Mouse (Mus musculus) layer of hippocampus, postnatal 25 days (tissue): Measurements from ENCODE around the gene Fmnl2. TPM values are rescaled to one million over a fixed set of nuclear protein-coding genes. Genes with fewer than 3 reads are reported as not detected.

ENCODE experiments used
- DNase-seq, 2 experiments: peaks; one replicate each; pipeline ENCODE4 v3.0.0; 2022; ENCODE audit warnings: mixed read lengths in 2 of 2, low spot score in 1 of 2; ENCODE audit errors: extremely low spot score in 1 of 2
- total RNA-seq, 2 experiments: library from RNA; stranded (reverse); gene quantifications; 2 replicates each; pipeline ENCODE4 v1.2.3; 2021

Fmnl2 gene
- total RNA-seq, 2 experiments from 2014 or later: 45.2 to 45.7 TPM

- no peak for DNase-seq
Observed at GRCm38 (mm10) chr2:52903228-52903963, 45.7 kb downstream of the Fmnl2 start.

DNA sequence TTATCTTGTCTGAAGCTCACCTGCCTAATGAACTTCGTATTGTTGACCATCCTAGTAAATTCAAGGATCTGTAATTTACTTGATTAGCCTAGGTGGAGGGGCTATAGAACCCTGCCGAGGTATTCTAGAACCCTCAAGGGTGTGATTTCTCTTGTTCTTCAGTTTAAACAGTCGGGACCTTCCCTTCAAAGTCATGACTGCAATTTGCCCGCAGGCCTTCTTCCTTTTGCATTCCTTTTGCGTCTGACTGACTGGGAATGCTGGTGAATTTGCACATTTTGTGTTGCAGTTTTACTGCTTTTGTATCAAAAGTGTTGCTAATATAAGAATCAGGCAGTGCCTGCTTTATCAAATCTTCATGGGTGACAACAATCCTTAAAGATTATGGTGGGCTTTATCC is 46.9 kb downstream of the Fmnl2 start:
- DNase-seq: no peak

GRCm38 (mm10) chr2:52913311-52913710 is 55.7 kb downstream of the Fmnl2 start:
- DNase-seq: no peak

DNA sequence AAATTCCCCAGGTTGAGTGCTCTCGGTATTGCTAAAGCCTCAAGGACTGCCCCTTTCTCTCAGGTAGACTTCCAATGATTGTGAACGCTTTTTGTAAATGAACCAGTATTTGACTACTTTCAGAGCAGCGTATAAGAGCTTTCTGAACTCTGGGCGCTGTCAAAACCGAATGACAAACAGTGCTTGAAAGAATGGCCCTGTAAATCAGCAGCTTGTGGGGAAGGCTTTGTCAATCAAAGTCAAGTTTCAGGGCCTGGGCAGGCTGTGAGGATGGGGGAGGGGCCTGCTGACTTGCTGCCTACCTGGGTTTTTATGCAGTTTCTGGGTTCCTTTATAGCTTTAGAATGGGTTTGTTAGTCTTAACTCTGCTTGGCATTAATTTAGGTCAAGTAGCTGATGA is 56.1 kb downstream of the Fmnl2 start:
- DNase-seq: no peak

GRCm38 (mm10) chr2:52915536-52915935 is 57.9 kb downstream of the Fmnl2 start:
- DNase-seq: no peak

DNA sequence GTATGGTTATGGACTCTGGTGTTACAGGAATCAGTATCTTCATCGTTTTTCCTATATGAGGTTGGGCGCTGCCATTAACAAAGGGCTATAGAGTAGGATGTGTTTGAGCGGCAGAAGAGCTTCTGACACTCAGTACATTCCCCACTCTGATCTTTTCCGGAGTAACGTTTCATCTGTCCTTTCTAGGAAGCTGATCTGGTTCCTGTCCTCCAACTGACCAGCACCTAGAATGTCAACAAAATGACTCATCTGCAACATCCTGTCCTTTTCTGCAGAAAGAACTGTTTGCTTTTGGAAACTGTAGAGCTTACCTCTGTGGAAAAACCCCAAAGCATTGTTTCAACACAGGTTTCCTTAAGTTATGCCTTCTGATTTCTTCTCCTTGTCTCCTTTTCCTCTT is 60.4 kb downstream of the Fmnl2 start:
- no peak for DNase-seq

- DNase-seq: no peak
Observed at GRCm38 (mm10) chr2:52920701-52921435, 63.2 kb downstream of the Fmnl2 start.

DNA sequence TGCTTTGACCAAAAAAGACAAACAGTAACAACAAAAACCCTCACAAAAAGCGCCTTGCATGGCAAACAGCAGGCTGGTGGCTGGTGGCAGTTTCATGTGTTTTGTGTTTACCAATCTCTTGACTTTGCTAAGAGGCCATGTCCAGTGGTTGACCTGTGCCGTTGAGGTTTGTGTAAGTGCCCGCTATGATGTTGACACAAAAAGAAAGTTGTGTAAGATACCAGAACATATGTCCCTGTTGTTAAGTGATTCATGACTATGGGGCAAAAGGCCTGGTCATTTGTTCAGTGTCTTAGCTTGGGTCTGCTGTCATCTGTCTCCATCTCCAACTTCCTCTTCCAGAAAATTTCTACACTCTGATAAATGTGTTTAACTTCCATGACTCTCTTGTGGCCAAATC is 67.4 kb downstream of the Fmnl2 start:
- DNase-seq: no peak

DNA sequence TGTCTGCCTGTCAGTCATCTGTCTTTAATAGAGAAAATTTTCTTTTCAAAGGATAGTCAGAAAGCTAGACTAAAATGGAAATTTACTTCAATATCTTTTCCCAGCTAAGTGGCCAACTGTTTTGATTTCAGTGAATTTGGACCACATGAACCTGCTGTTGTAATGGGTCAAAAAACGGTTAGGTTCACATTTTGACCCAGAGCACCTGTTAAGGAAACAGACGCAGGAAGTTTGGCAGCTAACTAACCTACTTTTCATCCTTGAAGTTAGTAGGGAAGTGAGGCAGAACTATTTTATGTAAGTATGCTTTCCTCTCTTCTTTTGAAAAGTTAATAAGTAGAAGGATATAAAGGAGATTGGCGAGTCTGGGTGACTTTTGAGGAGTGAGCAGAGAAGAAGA is 69.7 kb downstream of the Fmnl2 start:
- no peak for DNase-seq

GRCm38 (mm10) chr2:52927858-52928301 is 70.2 kb downstream of the Fmnl2 start:
- no peak for DNase-seq

DNA sequence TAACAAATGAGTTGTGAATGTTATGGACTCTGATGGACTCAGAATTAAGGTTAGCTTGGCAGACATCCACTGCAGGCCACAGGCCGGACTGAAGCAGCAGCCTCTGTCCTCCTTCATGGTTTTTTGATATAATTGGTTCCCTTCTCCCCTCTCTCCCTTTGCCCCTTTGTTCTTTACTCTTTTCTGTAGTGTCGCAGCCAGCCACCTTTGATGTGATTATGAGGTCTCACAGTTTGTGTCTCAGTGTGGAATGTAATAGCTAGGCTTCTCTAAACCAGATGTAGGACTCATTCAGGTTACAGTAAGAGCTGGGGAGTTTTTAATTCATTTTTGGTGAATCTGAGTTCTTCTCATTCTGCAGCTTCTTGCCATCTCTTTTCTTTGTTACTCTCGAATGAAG is 70.7 kb downstream of the Fmnl2 start:
- no peak for DNase-seq

DNA sequence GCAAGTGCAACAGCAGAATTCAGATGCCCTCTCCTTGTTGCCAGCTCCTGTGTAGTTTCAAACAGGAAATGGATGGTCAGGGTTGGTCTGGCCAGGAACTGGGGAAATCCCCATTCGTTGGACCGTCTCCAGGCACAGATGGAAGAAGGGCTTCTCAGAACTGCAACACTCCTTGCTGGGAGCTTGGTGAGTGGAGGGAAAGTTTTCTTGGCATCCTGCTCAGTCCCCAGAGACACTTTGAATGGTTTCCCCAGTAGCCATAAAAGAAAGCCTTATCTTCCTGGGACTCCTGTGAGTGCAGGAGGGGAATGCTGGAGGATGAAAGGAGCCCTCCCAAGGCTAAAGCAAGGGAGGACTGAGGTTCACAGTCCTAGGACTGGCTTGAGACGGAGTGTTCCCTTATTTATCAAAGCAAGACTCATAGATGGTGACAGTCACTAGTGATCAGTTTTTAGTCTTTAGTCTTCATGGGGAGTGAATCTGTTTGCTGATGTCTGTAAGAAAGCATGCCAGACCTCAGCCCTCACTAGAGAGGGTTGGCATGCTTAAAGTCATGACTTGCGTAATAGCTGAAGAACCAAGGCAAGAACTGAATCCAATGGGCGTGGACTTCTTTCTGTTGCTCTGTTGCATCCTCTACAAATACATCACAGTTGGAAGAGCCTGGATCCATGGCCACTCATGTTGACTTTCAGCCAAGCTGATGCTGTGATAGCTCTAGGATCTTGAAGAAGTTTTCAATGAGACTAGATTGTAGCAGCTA is 72.6 kb downstream of the Fmnl2 start:
- DNase-seq: no peak

GRCm38 (mm10) chr2:52931315-52931714 is 73.7 kb downstream of the Fmnl2 start:
- no peak for DNase-seq

GRCm38 (mm10) chr2:52935906-52936305 is 78.2 kb downstream of the Fmnl2 start:
- no peak for DNase-seq

- no peak for DNase-seq
Observed at GRCm38 (mm10) chr2:52938351-52939074, 80.9 kb downstream of the Fmnl2 start.

DNA sequence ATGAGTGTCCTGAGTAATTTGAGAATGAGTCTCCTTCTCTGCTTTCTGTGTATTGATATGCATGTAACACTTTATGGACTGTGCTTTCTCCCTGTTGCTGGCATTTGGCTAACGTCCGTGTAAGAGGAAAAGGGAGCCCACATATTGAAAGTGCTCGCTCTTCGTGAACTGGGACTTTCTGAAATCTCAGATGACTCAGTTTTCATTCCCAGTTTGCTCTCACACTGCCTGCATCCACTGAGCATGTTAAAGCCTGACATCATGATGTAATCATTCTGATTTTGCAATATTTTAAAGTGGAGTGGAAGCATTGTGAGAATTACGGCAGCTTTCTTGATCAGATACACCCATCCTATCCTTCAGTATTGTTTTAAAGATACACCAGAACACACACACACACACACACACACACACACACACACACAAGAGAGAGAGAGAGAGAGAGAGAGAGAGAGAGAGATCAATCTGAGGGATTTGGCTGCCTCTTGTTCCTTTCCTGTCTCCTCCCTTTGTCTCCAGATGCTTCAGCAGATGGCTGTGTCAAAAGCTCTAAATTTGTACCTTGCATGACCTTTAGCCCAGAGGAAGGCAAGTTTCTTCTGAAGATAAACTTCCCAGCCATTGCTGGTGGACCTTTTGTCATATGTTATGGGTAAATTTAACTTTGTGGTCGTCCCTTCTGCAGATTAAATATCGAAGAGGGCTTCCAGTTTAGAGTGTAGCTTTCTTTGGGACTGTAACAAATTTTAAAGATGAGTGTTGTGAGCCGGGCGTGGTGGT is 86.2 kb downstream of the Fmnl2 start:
- no peak for DNase-seq

DNA sequence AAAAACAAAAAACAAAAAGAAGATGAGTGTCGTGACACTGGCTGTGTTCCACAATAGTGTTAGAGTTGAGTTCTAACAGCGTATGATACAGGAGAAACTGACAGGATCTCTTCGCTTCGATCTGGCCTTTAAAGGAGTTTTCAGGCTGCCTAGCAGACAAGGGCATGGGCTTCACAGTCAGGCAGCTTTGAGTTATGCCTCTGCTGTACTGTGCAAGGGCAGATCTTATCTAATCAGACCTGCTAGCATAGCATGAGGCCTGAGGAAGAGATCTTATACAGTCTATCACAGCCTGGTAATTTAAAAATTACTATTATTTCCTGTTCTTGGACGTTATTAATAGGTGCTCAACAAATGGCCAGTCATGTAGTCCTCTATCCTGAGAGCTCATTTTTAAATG is 86.9 kb downstream of the Fmnl2 start:
- DNase-seq: no peak

DNA sequence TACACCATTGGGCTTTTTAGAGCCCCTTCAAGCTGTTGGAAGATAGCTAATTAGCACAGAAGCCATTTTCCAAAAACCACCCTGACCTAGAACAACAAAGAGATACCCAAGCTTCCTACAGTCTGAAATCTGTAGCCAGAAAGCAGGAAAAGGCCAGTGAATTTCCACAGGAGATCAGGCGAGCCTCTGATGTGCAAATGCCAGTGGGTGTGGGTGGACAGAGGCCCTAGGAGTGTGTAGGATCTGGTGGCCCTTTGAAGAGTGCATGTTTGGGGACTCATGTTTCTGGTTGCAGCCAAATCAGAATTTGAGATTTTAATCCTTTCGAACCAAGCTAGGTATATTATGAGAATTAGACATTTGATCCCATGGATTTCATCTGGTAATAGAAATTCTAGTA is 88.4 kb downstream of the Fmnl2 start:
- no peak for DNase-seq

- no peak for DNase-seq
Observed at GRCm38 (mm10) chr2:52946524-52947186, 89.0 kb downstream of the Fmnl2 start.
